Mouse (Mus musculus): Measurements from ENCODE around the gene Nfe2l1. TPM values are rescaled to one million over a fixed set of nuclear protein-coding genes. Genes with fewer than 3 reads are reported as not detected.

The Nfe2l1 gene
- total and polyA plus RNA-seq, 3 experiments = 37.5 to 66.5 (median 47.0) TPM

GRCm38 (mm10) chr11:96796081-96796480 is 33.7 kb downstream of the Nfe2l1 start:
- Histone ChIP-seq H3K4me3 (ENCODE audit: control insufficient read depth in 1 of 2, insufficient read depth in 1 of 2, low read depth in 2 of 2, low read length in 2 of 2) (no peak overlapping the region), H3K36me3 (ENCODE audit: control insufficient read depth in 1 of 2, insufficient read depth in 2 of 2, low read length in 2 of 2) (peaks cover 10 to 26% of the 10 kb centered on the region in 2 experiments), H3K27me3 (ENCODE audit: control insufficient read depth in 1 of 2, insufficient read depth in 2 of 2, low read length in 2 of 2) (no peaks in the 10 kb centered on the region), H3K9me3 (replicated peaks; ENCODE audit: insufficient read depth, low read length) (no peaks in the 10 kb centered on the region), H3K79me2 (ENCODE audit: control insufficient read depth, insufficient read depth, low read length, poor library complexity) (peaks cover 54% of the 10 kb centered on the region), H3K9ac (ENCODE audit: control insufficient read depth, low read depth, low read length, poor library complexity, severe bottlenecking) (no peak overlapping the region), H3K27ac (ENCODE audit: control insufficient read depth, low read depth, low read length) (no peak overlapping the region), H3K4me1 (ENCODE audit: control insufficient read depth in 1 of 2, insufficient read depth in 2 of 2, low read length in 2 of 2) (no peaks in the 10 kb centered on the region; a peak in 2 of 4 replicates)
- DNase-seq (ENCODE audit: low read depth, low spot score) = no peak
- no peak for TF ChIP-seq MAX (IDR thresholded peaks at IDR 0.05; ENCODE audit: low read length)
- TF ChIP-seq BHLHE40 (IDR thresholded peaks at IDR 0.05; ENCODE audit: borderline replicate concordance, low read depth, low read length) = no peak
- no peak for TF ChIP-seq POLR2A (IDR thresholded peaks at IDR 0.05; ENCODE audit: control insufficient read depth in 1 of 2, insufficient read depth in 1 of 2, low read depth in 1 of 2, low read length in 2 of 2, poor library complexity in 1 of 2)
- TF ChIP-seq USF1 (IDR thresholded peaks at IDR 0.05; ENCODE audit: low read depth, low read length) = no peak

DNA sequence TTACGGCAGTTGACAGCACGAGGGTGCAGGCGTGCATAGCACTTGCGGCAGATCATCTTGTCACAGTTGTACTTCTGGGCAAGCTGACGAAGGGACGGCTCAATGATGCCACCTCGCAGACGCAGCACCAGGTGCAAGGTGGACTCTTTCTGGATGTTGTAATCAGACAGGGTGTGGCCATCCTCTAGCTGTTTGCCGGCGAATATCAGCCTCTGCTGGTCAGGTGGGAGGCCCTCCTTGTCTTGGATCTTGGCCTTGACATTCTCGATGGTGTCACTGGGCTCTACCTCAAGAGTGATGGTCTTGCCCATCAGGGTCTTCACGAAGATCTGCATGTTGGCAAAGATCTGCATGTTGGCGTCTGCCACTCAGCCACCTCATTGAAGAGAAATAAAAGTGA is 34.3 kb downstream of the Nfe2l1 start:
- DNase-seq (ENCODE audit: low read depth, low spot score) = no peak
- Histone ChIP-seq H3K4me1 (ENCODE audit: control insufficient read depth in 1 of 2, insufficient read depth in 2 of 2, low read length in 2 of 2) (peaks cover 0 to 3% of the 10 kb centered on the region in 2 experiments; a peak in 3 of 4 replicates), H3K9ac (ENCODE audit: control insufficient read depth, low read depth, low read length, poor library complexity, severe bottlenecking) (no peak overlapping the region), H3K27me3 (ENCODE audit: control insufficient read depth in 1 of 2, insufficient read depth in 2 of 2, low read length in 2 of 2) (no peaks in the 10 kb centered on the region), H3K9me3 (replicated peaks; ENCODE audit: insufficient read depth, low read length) (no peaks in the 10 kb centered on the region), H3K4me3 (ENCODE audit: control insufficient read depth in 1 of 2, insufficient read depth in 1 of 2, low read depth in 2 of 2, low read length in 2 of 2) (no peak overlapping the region), H3K79me2 (ENCODE audit: control insufficient read depth, insufficient read depth, low read length, poor library complexity) (peaks cover 60% of the 10 kb centered on the region), H3K36me3 (ENCODE audit: control insufficient read depth in 1 of 2, insufficient read depth in 2 of 2, low read length in 2 of 2) (peaks cover 12 to 24% of the 10 kb centered on the region in 2 experiments), H3K27ac (ENCODE audit: control insufficient read depth, low read depth, low read length) (no peak overlapping the region)
- TF ChIP-seq E2F4 (IDR thresholded peaks at IDR 0.05; ENCODE audit: borderline replicate concordance, low read depth, low read length) = no peak
- TF ChIP-seq POLR2A (IDR thresholded peaks at IDR 0.05; ENCODE audit: control insufficient read depth in 1 of 2, insufficient read depth in 1 of 2, low read depth in 1 of 2, low read length in 2 of 2, poor library complexity in 1 of 2) = no peak
- no peak for TF ChIP-seq ELF1 (IDR thresholded peaks at IDR 0.05; ENCODE audit: low read depth, low read length)
- no peak for TF ChIP-seq GATA1 (IDR thresholded peaks at IDR 0.05; ENCODE audit: low read depth, low read length)
- no peak for TF ChIP-seq GABPA (IDR thresholded peaks at IDR 0.05; ENCODE audit: low read depth, low read length)
- no peak for TF ChIP-seq POLR2AphosphoS5 (IDR thresholded peaks at IDR 0.05; ENCODE audit: borderline replicate concordance, low read depth, low read length)
- TF ChIP-seq ZNF384 (IDR thresholded peaks at IDR 0.05; ENCODE audit: low read depth, low read length) = no peak
- no peak for TF ChIP-seq SMC3 (IDR thresholded peaks at IDR 0.05; ENCODE audit: low read depth, low read length)
- no peak for TF ChIP-seq MYC (IDR thresholded peaks at IDR 0.05; ENCODE audit: low read depth, low read length)
- no peak for TF ChIP-seq KAT2A (conservative IDR thresholded peaks at IDR 0.05; ENCODE audit: low read depth, low read length)
- no peak for TF ChIP-seq NRF1 (IDR thresholded peaks at IDR 0.05; ENCODE audit: insufficient read depth, low read depth, low read length, poor library complexity, severe bottlenecking)
- TF ChIP-seq TAL1 (IDR thresholded peaks at IDR 0.05; ENCODE audit: low read length) = no peak

Measured in MEL (cell line).